Mouse (Mus musculus): ENCODE measurements around the gene Anks3. TPM values are rescaled to one million over a fixed set of nuclear protein-coding genes. Genes with fewer than 3 reads are reported as not detected.

Gene Anks3
- polyA plus RNA-seq, 1 experiment from 2014 or later = 31.8 TPM

GRCm38 (mm10) chr16:4960260-4960659 lies 3.7 kb downstream of the Anks3 start:
- peaks cover 6% of the 10 kb centered on the region; the same call in 1 of the 2 replicates for H3K36me3 ChIP-seq (ENCODE audit: control insufficient read depth, insufficient read depth, low read length)
- H3K9ac ChIP-seq (ENCODE audit: low read depth, low read length) = no peak overlapping the region
- WGBS (ENCODE audit: insufficient replicate concordance) = 85% methylated on average over 8 of the region's 8 CpGs
- no peak overlapping the region for H3K27ac ChIP-seq (ENCODE audit: low read depth, low read length)
- no peak overlapping the region for H3K4me2 ChIP-seq
- no peaks in the 10 kb centered on the region for H3K9me3 ChIP-seq (replicated peaks; ENCODE audit: control insufficient read depth, low read length)
- H3K4me3 ChIP-seq (ENCODE audit: low read depth, low read length) = no peak overlapping the region
- no peaks in the 10 kb centered on the region for H3K27me3 ChIP-seq (ENCODE audit: control insufficient read depth, insufficient read depth, low read length)
- no peak for ATAC-seq (replicated peaks; ENCODE audit: insufficient number of reproducible peaks, low FRiP score, low TSS enrichment)
- peaks cover 5% of the 10 kb centered on the region for H3K4me1 ChIP-seq (ENCODE audit: control insufficient read depth, insufficient read depth, low read length)

GRCm38 (mm10) chr16:4957446-4957845 lies 6.6 kb downstream of the Anks3 start:
- H3K4me3 ChIP-seq (ENCODE audit: low read depth, low read length) = no peak overlapping the region
- 92% methylated on average over 3 of the region's 3 CpGs for WGBS (ENCODE audit: insufficient replicate concordance)
- no peak overlapping the region for H3K4me2 ChIP-seq
- H3K9ac ChIP-seq (ENCODE audit: low read depth, low read length) = no peak overlapping the region
- peaks cover 16% of the 10 kb centered on the region for H3K36me3 ChIP-seq (ENCODE audit: control insufficient read depth, insufficient read depth, low read length)
- H3K4me1 ChIP-seq (ENCODE audit: control insufficient read depth, insufficient read depth, low read length) = no peaks in the 10 kb centered on the region; the same call in 1 of the 2 replicates
- H3K27ac ChIP-seq (ENCODE audit: low read depth, low read length) = no peak overlapping the region
- no peak for ATAC-seq (replicated peaks; ENCODE audit: insufficient number of reproducible peaks, low FRiP score, low TSS enrichment)
- no peaks in the 10 kb centered on the region for H3K27me3 ChIP-seq (ENCODE audit: control insufficient read depth, insufficient read depth, low read length)
- no peaks in the 10 kb centered on the region for H3K9me3 ChIP-seq (replicated peaks; ENCODE audit: control insufficient read depth, low read length)

- Histone ChIP-seq H3K9me3 (replicated peaks; ENCODE audit: control insufficient read depth, low read length) (no peaks in the 10 kb centered on the region), H3K36me3 (ENCODE audit: control insufficient read depth, insufficient read depth, low read length) (peaks cover 18% of the 10 kb centered on the region), H3K27ac (ENCODE audit: low read depth, low read length) (no peak overlapping the region), H3K4me2 (no peak overlapping the region), H3K9ac (ENCODE audit: low read depth, low read length) (no peak overlapping the region), H3K27me3 (ENCODE audit: control insufficient read depth, insufficient read depth, low read length) (no peaks in the 10 kb centered on the region), H3K4me3 (ENCODE audit: low read depth, low read length) (no peak overlapping the region), H3K4me1 (ENCODE audit: control insufficient read depth, insufficient read depth, low read length) (no peaks in the 10 kb centered on the region; the same call in 1 of the 2 replicates)
- WGBS (ENCODE audit: insufficient replicate concordance) = 93% methylated on average over 3 of the region's 3 CpGs
- ATAC-seq (replicated peaks; ENCODE audit: insufficient number of reproducible peaks, low FRiP score, low TSS enrichment) = no peak
Measured at GRCm38 (mm10) chr16:4956609-4957008, 7.4 kb downstream of the Anks3 start.

GRCm38 (mm10) chr16:4947378-4947777 lies 16.6 kb downstream of the Anks3 start:
- no peak overlapping the region for H3K4me3 ChIP-seq (ENCODE audit: low read depth, low read length)
- H3K27me3 ChIP-seq (ENCODE audit: control insufficient read depth, insufficient read depth, low read length) = no peaks in the 10 kb centered on the region
- H3K9ac ChIP-seq (ENCODE audit: low read depth, low read length) = no peak overlapping the region
- 89% methylated on average over 4 of the region's 4 CpGs for WGBS (ENCODE audit: insufficient replicate concordance)
- H3K4me1 ChIP-seq (ENCODE audit: control insufficient read depth, insufficient read depth, low read length) = no peaks in the 10 kb centered on the region
- no peak for ATAC-seq (replicated peaks; ENCODE audit: insufficient number of reproducible peaks, low FRiP score, low TSS enrichment)
- H3K36me3 ChIP-seq (ENCODE audit: control insufficient read depth, insufficient read depth, low read length) = peaks cover 36% of the 10 kb centered on the region
- H3K9me3 ChIP-seq (replicated peaks; ENCODE audit: control insufficient read depth, low read length) = no peaks in the 10 kb centered on the region
- no peak overlapping the region for H3K27ac ChIP-seq (ENCODE audit: low read depth, low read length)
- H3K4me2 ChIP-seq = no peak overlapping the region

GRCm38 (mm10) chr16:4946155-4946554 lies 17.9 kb downstream of the Anks3 start:
- Histone ChIP-seq H3K4me3 (ENCODE audit: low read depth, low read length) (no peak overlapping the region), H3K27me3 (ENCODE audit: control insufficient read depth, insufficient read depth, low read length) (no peaks in the 10 kb centered on the region), H3K9ac (ENCODE audit: low read depth, low read length) (no peak overlapping the region), H3K36me3 (ENCODE audit: control insufficient read depth, insufficient read depth, low read length) (peaks cover 40% of the 10 kb centered on the region), H3K9me3 (replicated peaks; ENCODE audit: control insufficient read depth, low read length) (no peaks in the 10 kb centered on the region), H3K27ac (ENCODE audit: low read depth, low read length) (no peak overlapping the region), H3K4me1 (ENCODE audit: control insufficient read depth, insufficient read depth, low read length) (no peaks in the 10 kb centered on the region), H3K4me2 (no peak overlapping the region)
- no peak for ATAC-seq (replicated peaks; ENCODE audit: insufficient number of reproducible peaks, low FRiP score, low TSS enrichment)
- 84% methylated on average over 3 of the region's 3 CpGs for WGBS (ENCODE audit: insufficient replicate concordance)

GRCm38 (mm10) chr16:4945415-4945814 lies 18.6 kb downstream of the Anks3 start:
- H3K9ac ChIP-seq (ENCODE audit: low read depth, low read length) = no peak overlapping the region
- WGBS (ENCODE audit: insufficient replicate concordance) = 71% methylated on average over 4 of the region's 4 CpGs
- H3K4me2 ChIP-seq = no peak overlapping the region
- H3K36me3 ChIP-seq (ENCODE audit: control insufficient read depth, insufficient read depth, low read length) = peaks cover 39% of the 10 kb centered on the region
- H3K4me3 ChIP-seq (ENCODE audit: low read depth, low read length) = no peak overlapping the region
- H3K27me3 ChIP-seq (ENCODE audit: control insufficient read depth, insufficient read depth, low read length) = no peaks in the 10 kb centered on the region
- no peak overlapping the region for H3K27ac ChIP-seq (ENCODE audit: low read depth, low read length)
- H3K4me1 ChIP-seq (ENCODE audit: control insufficient read depth, insufficient read depth, low read length) = no peaks in the 10 kb centered on the region
- no peak for ATAC-seq (replicated peaks; ENCODE audit: insufficient number of reproducible peaks, low FRiP score, low TSS enrichment)
- no peaks in the 10 kb centered on the region for H3K9me3 ChIP-seq (replicated peaks; ENCODE audit: control insufficient read depth, low read length)

GRCm38 (mm10) chr16:4943431-4943830 lies 20.6 kb downstream of the Anks3 start:
- Histone ChIP-seq H3K27me3 (ENCODE audit: control insufficient read depth, insufficient read depth, low read length) (no peaks in the 10 kb centered on the region), H3K4me3 (ENCODE audit: low read depth, low read length) (no peak overlapping the region), H3K9ac (ENCODE audit: low read depth, low read length) (no peak overlapping the region), H3K9me3 (replicated peaks; ENCODE audit: control insufficient read depth, low read length) (no peaks in the 10 kb centered on the region), H3K4me1 (ENCODE audit: control insufficient read depth, insufficient read depth, low read length) (peaks cover 7% of the 10 kb centered on the region), H3K27ac (ENCODE audit: low read depth, low read length) (no peak overlapping the region), H3K4me2 (no peak overlapping the region), H3K36me3 (ENCODE audit: control insufficient read depth, insufficient read depth, low read length) (peaks cover 35% of the 10 kb centered on the region)
- ATAC-seq (replicated peaks; ENCODE audit: insufficient number of reproducible peaks, low FRiP score, low TSS enrichment) = no peak
- WGBS (ENCODE audit: insufficient replicate concordance) = 88% methylated on average over 3 of the region's 3 CpGs

GRCm38 (mm10) chr16:4942868-4943267 lies 21.1 kb downstream of the Anks3 start:
- no peaks in the 10 kb centered on the region for H3K27me3 ChIP-seq (ENCODE audit: control insufficient read depth, insufficient read depth, low read length)
- H3K9me3 ChIP-seq (replicated peaks; ENCODE audit: control insufficient read depth, low read length) = no peaks in the 10 kb centered on the region
- H3K4me3 ChIP-seq (ENCODE audit: low read depth, low read length) = no peak overlapping the region
- H3K9ac ChIP-seq (ENCODE audit: low read depth, low read length) = no peak overlapping the region
- peaks cover 29% of the 10 kb centered on the region for H3K36me3 ChIP-seq (ENCODE audit: control insufficient read depth, insufficient read depth, low read length)
- H3K27ac ChIP-seq (ENCODE audit: low read depth, low read length) = no peak overlapping the region
- 87% methylated on average over 8 of the region's 8 CpGs for WGBS (ENCODE audit: insufficient replicate concordance)
- ATAC-seq (replicated peaks; ENCODE audit: insufficient number of reproducible peaks, low FRiP score, low TSS enrichment) = no peak
- H3K4me2 ChIP-seq = no peak overlapping the region
- peaks cover 7% of the 10 kb centered on the region for H3K4me1 ChIP-seq (ENCODE audit: control insufficient read depth, insufficient read depth, low read length)

GRCm38 (mm10) chr16:4941016-4941415 lies 23.0 kb downstream of the Anks3 start:
- no peak overlapping the region for H3K9ac ChIP-seq (ENCODE audit: low read depth, low read length)
- H3K36me3 ChIP-seq (ENCODE audit: control insufficient read depth, insufficient read depth, low read length) = peaks cover 30% of the 10 kb centered on the region
- no peak for ATAC-seq (replicated peaks; ENCODE audit: insufficient number of reproducible peaks, low FRiP score, low TSS enrichment)
- no peak overlapping the region for H3K27ac ChIP-seq (ENCODE audit: low read depth, low read length)
- no peaks in the 10 kb centered on the region for H3K27me3 ChIP-seq (ENCODE audit: control insufficient read depth, insufficient read depth, low read length)
- peaks cover 7% of the 10 kb centered on the region for H3K4me1 ChIP-seq (ENCODE audit: control insufficient read depth, insufficient read depth, low read length)
- no peaks in the 10 kb centered on the region for H3K9me3 ChIP-seq (replicated peaks; ENCODE audit: control insufficient read depth, low read length)
- no peak overlapping the region for H3K4me2 ChIP-seq
- no peak overlapping the region for H3K4me3 ChIP-seq (ENCODE audit: low read depth, low read length)
